Mouse (Mus musculus) erythroblast, embryonic 14.5 days (primary cell): ENCODE data around the gene Txnip. TPM values are rescaled to one million over a fixed set of nuclear protein-coding genes. Genes with fewer than 3 reads are reported as not detected.
"Not testable (repeated sequence)": the region's sequence is repeated elsewhere in the genome, so short reads cannot be mapped to it uniquely, and the experiment has no call there.

Experiments
- H3K27me3 ChIP-seq: 2 replicates; pipeline ENCODE4 v1.6.1; 2012; ENCODE audit warnings: inconsistent platforms; ENCODE audit not compliant: control insufficient read depth
- H3K36me3 ChIP-seq: 2 replicates; pipeline ENCODE4 v1.6.1; 2012; ENCODE audit warnings: mild to moderate bottlenecking, inconsistent platforms; ENCODE audit not compliant: control insufficient read depth
- H3K4me1 ChIP-seq: 2 replicates; pipeline ENCODE4 v1.6.1; 2012; ENCODE audit warnings: inconsistent platforms; ENCODE audit not compliant: control insufficient read depth
- H3K4me3 ChIP-seq: replicated peaks from 2 replicates; pipeline ENCODE3; 2012; ENCODE audit warnings: moderate library complexity, mild to moderate bottlenecking, inconsistent platforms
- H3K9me3 ChIP-seq: 2 replicates; pipeline ENCODE4 v1.6.1; 2012; ENCODE audit warnings: low read length, inconsistent platforms, mixed read lengths; ENCODE audit not compliant: control insufficient read depth
- GATA1 ChIP-seq: IDR thresholded peaks from 2 replicates; pipeline ENCODE4 v1.6.1; 2012; ENCODE audit warnings: low read length, inconsistent platforms, mixed read lengths
- TAL1 ChIP-seq: IDR thresholded peaks from 3 replicates; pipeline ENCODE4 v1.6.1; 2012; ENCODE audit warnings: low read length, inconsistent platforms, mixed read lengths
- polyA plus RNA-seq: library from polyadenylated mRNA; stranded (reverse); fragments of >175 nt; gene quantifications from 2 replicates; pipeline ENCODE4 v1.2.3, GENCODE M21; 2012

Gene Txnip
- polyA plus RNA-seq, result 0.76 and 1.4 TPM in 2 replicates

DNA sequence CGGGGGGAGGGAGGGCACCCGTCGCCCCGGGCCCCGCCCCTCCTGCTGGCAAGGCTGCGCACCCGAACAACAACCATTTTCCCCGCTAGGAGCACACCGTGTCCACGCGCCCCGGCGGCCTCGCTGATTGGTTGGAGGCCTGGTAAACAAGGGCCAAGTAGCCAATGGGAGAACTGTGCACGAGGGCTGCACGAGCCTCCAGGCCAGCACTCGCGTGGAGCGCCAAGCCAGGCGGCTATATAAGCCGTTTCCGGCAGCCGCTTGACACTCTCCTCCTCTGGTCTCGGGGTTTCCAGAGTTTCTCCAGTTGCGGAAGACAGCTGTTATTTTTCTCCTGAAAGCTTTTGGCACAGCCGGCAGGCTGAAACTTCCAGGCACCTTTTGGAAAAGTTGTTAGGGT, at the start of gene Txnip:
Gene Txnip (plus strand): TSS at position 264 of the 400 bp plus-strand sequence.
- TF ChIP-seq TAL1, result no peak
- TF ChIP-seq GATA1, result no peak
- no peaks in the 10 kb centered on the region for H3K9me3 ChIP-seq
- H3K27me3 ChIP-seq, result no peaks in the 10 kb centered on the region
- peaks cover 43% of the 10 kb centered on the region for H3K4me1 ChIP-seq
- H3K36me3 ChIP-seq, result peaks cover 35% of the 10 kb centered on the region
- H3K4me3 ChIP-seq, result peak within 1 kb of the TSS; percentile 100

- H3K36me3 ChIP-seq, H3K9me3 ChIP-seq, H3K4me3 ChIP-seq, H3K4me1 ChIP-seq, H3K27me3 ChIP-seq: not testable (repeated sequence)
These were observed 49.8 kb upstream of the Txnip start for GRCm38 (mm10) chr3:96507966-96508365.

GRCm38 (mm10) chr3:96520171-96520570, 37.6 kb upstream of the Txnip start:
- no peaks in the 10 kb centered on the region for H3K36me3 ChIP-seq

GRCm38 (mm10) chr3:96522149-96522548, 35.6 kb upstream of the Txnip start:
- Histone ChIP-seq H3K27me3 (peaks cover 25% of the 10 kb centered on the region), H3K9me3 (no peaks in the 10 kb centered on the region), H3K36me3 (no peaks in the 10 kb centered on the region), H3K4me1 (no peaks in the 10 kb centered on the region), H3K4me3 (no peak overlapping the region)
- TF ChIP-seq GATA1 (no peak), TAL1 (no peak)

More at GRCm38 (mm10) chr3:96520171-96520570, 37.6 kb upstream of the Txnip start:
- TF ChIP-seq GATA1, result no peak
- Histone ChIP-seq H3K4me3 (no peak overlapping the region), H3K9me3 (no peaks in the 10 kb centered on the region), H3K27me3 (peaks cover 10% of the 10 kb centered on the region), H3K4me1 (no peaks in the 10 kb centered on the region)

DNA sequence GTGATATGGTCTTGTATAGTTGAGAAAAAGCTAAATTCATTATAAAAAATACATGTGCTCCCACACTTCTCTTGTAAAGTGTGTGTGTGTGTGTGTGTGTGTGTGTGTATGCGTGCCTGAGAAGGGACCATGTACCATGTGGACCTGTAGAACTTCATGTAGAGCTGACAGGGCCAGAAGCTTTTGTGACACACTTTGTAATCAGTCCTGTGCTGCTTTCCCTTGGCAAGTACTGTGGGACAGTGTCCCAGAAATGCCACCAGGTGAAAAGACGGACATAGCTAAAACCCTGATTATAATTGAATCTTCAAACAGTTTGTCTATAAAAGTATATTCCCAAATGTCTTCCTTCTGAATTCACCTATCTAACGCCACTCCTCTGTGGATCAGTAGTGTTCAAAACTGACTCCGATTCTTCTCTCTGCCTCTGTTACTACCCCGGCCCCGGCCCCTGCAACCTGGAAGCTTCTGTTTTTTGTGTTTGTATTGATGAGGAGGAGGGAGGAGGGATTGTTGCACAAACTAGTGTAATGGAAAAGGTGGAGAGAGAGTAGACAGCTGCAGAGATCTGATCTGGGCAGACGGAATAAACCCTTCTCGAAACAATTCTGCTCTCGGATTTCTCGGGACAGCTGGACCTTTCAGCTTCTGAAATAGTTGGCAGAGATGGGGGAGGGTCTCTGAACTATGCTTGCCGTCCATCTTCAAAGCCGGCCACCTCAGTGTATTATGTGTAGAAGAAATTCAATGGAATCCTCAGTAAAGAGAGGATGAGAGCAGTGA, 33.5 kb upstream of the Txnip start:
- Histone ChIP-seq H3K4me1 (no peaks in the 10 kb centered on the region), H3K4me3 (no peak overlapping the region), H3K27me3 (peaks cover 43% of the 10 kb centered on the region), H3K36me3 (no peaks in the 10 kb centered on the region), H3K9me3 (no peaks in the 10 kb centered on the region)
- TF ChIP-seq GATA1, result no peak
- no peak for TF ChIP-seq TAL1

GRCm38 (mm10) chr3:96524914-96525313, 32.8 kb upstream of the Txnip start, which contains the start of gene Hfe2:
Hfe2 (plus strand) TSS chr3:96525172.
- no peaks in the 10 kb centered on the region for H3K4me1 ChIP-seq
- H3K36me3 ChIP-seq, result no peaks in the 10 kb centered on the region
- no peaks in the 10 kb centered on the region for H3K9me3 ChIP-seq
- peaks cover 48% of the 10 kb centered on the region for H3K27me3 ChIP-seq
- H3K4me3 ChIP-seq, result no peak within 1 kb of the TSS
- no peak for TF ChIP-seq TAL1

DNA sequence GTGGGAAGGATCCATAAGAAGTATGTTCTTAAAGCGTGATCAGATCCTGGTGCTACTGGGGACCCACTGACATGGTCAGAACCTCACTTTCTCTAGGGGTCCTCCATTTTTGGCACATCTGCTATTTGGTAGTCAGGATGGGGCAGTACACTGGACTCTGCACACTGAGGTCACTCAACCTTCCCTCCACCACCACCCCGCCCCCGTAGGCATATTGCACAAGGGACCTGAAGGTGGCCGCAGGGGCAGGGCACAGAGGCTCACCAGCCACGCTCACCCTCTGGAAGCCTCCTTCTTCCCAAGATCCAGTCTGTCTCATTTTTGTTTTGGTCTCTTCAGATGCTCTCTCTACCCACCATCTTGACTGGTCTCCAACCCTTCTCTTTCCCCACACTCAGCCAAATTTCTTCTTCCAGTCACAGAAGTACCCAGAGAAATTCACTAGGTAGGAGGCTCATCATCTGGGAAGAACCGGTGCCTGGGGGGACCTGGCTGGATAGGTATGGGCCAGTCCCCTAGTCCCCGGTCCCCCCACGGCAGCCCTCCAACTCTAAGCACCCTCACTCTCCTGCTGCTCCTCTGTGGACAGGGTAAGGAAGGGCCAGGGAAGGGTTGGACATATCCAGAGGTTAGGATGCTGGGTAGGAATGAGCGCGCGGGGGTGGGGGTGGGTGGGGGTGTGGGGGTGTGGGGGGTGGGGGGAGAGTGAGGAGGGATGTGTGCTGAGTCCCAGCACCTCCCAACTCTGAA, 31.6 kb upstream of the Txnip start:
- H3K9me3 ChIP-seq, result no peaks in the 10 kb centered on the region
- H3K36me3 ChIP-seq, result no peaks in the 10 kb centered on the region
- TF ChIP-seq TAL1 (no peak), GATA1 (no peak)
- H3K4me1 ChIP-seq, result no peaks in the 10 kb centered on the region
- H3K27me3 ChIP-seq, result peaks cover 53% of the 10 kb centered on the region
- no peak overlapping the region for H3K4me3 ChIP-seq

DNA sequence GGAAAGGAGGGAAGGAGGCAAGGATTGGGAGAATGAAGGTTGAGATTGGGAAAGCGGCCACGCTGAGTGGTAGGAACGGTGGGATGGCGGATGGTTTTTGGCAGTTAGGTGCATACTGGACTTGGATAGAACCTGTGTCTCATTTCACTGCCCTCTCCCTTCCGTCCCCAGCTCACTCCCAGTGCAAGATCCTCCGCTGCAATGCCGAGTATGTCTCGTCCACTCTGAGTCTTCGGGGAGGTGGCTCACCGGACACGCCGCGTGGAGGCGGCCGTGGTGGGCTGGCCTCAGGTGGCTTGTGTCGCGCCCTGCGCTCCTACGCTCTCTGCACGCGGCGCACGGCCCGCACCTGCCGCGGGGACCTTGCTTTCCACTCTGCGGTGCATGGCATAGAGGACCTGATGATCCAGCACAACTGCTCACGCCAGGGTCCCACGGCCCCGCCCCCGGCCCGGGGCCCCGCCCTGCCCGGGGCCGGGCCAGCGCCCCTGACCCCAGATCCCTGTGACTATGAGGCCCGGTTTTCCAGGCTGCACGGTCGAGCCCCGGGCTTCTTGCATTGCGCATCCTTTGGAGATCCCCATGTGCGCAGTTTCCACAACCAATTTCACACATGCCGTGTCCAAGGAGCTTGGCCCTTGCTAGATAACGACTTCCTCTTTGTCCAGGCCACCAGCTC, 30.8 kb upstream of the Txnip start:
- Histone ChIP-seq H3K4me3 (peak overlapping the region; percentile 6), H3K9me3 (no peaks in the 10 kb centered on the region), H3K4me1 (no peaks in the 10 kb centered on the region), H3K27me3 (peaks cover 53% of the 10 kb centered on the region), H3K36me3 (no peaks in the 10 kb centered on the region)
- TF ChIP-seq GATA1 (no peak), TAL1 (no peak)

GRCm38 (mm10) chr3:96528506-96528905, 29.3 kb upstream of the Txnip start:
- no peaks in the 10 kb centered on the region for H3K4me1 ChIP-seq
- TF ChIP-seq TAL1, result no peak
- no peak for TF ChIP-seq GATA1
- no peaks in the 10 kb centered on the region for H3K36me3 ChIP-seq
- H3K9me3 ChIP-seq, result no peaks in the 10 kb centered on the region
- H3K27me3 ChIP-seq, result peaks cover 57% of the 10 kb centered on the region
- no peak overlapping the region for H3K4me3 ChIP-seq
